Mouse (Mus musculus): ENCODE data around the gene Ston1. TPM values are rescaled to one million over a fixed set of nuclear protein-coding genes. Genes with fewer than 3 reads are reported as not detected.

The Ston1 gene
- 1.2 and 1.4 TPM in 2 replicates for polyA plus RNA-seq (2016; fragmentation: Nextera tagmentation; extraction: Ambion mirVana)

DNA sequence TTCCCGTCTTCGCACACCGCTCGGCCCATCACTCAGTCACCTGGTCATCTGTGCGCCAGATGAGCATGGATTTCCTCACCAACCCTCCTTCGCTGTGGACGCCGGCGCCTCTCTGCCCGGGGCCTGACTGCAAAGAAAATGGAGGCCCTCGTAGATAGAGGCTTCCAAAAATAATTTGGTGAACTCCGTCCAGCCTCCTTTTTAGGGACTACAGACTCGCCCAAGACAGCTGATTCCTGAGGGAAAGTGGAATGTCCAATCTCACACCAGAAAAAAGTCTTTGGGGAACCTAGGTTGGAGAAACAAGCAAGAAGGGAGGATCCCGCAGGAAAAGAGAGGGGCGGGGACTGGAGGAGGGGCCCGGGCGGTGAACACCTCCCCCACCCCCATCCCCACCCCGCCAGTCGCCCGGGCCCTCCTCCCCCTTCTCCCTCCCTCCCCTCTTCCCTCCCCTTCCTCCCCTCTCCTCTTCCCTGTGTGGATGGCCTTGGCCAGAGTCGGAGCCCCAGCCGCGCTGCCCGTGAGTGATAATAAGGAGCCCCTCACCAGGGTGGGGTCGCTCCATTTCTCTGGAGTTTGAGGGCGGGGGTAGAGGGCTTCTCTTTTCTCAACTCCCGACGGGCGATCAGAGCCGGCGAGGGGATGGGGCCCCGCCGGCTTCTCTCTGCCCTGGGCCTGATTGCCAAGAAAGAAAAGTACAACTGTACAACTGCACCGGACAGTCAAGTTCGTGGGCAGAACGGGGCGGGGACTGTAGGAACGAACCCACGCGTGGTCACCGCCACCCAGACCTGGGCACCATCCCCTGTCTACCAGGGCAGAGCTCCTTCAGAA lies at the start of gene Ston1:
Gene Ston1 (plus strand): TSS at position 463 of the 834 bp plus-strand sequence.
- no peaks in the 10 kb centered on the region for H3K36me3 ChIP-seq (replicated peaks)
- no peaks in the 10 kb centered on the region for H3K9me3 ChIP-seq
- peak; percentile 82 for DNase-seq (ENCODE audit: extremely low spot score, low spot score)
- peak within 1 kb of the TSS; percentile 66 for H3K4me3 ChIP-seq
- under 1% methylated on average over 40 of the region's 41 CpGs for WGBS
- H3K27me3 ChIP-seq (ENCODE audit: poor library complexity, severe bottlenecking) = no peaks in the 10 kb centered on the region
- H3K27ac ChIP-seq = peak within 1 kb of the TSS; percentile 88
- H3K4me1 ChIP-seq = peaks cover 36% of the 10 kb centered on the region

DNA sequence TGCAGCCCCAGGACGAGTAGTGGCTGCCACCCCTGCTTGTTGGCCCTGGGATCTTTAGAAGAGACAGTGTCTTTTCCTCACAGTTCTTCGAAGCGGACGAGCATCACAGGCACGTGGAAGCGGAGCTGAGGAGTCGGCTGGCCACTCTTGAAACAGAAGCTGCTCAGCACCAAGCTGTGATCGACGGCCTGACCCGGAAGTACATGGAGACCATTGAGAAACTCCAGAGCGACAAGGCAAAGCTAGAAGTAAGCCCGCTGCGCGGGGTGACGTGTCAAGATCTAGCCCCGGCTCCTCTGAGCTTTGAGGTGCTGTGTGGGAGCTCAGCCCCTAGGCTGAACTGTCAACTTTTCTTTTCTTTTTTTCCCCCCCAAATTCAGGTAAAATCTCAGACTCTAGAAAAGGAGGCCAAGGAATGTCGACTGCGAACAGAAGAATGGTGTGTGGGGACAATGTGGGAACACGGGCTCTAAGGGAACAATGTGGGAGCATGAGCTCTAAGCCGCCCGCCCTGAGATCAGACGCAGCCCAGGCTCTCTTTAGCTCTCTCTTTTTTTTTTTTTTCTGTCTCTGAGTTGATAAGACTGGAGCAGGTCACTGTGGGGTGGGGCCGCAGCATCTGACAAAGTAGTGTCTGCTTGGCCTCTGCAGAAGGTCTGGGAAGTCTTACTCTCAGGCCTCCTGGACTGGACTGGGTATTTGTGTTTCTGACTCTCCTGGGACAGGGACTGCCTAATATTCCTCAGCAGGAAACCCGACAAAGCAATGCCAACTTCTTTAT lies 47.9 kb upstream of the Ston1 start:
- Histone ChIP-seq H3K9me3 (no peaks in the 10 kb centered on the region), H3K27ac (no peak overlapping the region), H3K4me3 (no peak overlapping the region), H3K4me1 (peaks cover 13% of the 10 kb centered on the region), H3K27me3 (ENCODE audit: poor library complexity, severe bottlenecking) (no peaks in the 10 kb centered on the region), H3K36me3 (replicated peaks) (peaks cover 34% of the 10 kb centered on the region)
- no peak for DNase-seq (ENCODE audit: extremely low spot score, low spot score)
- 85% methylated on average over 24 of the region's 24 CpGs for WGBS

DNA sequence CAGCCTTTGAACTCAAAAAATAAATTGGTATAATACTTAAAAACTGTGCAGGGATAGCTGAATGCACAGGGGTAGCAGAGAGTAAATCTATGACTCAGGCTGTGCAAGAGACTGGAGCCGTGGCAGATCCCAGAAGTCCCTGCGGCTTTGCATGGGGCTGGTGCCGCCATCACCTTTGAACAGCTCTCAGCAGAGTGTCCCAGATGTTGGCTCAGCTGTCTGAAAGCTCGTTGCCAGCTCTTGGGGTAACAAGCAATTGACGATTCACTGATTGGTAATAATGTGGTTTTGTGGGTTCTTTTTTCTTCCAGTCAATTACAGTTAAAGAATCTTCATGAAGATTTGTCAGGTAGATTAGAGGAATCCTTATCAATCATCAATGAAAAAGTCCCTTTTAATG lies 47.1 kb upstream of the Ston1 start:
- Histone ChIP-seq H3K36me3 (replicated peaks) (peaks cover 36% of the 10 kb centered on the region), H3K9me3 (no peaks in the 10 kb centered on the region), H3K27me3 (ENCODE audit: poor library complexity, severe bottlenecking) (no peaks in the 10 kb centered on the region), H3K4me3 (no peak overlapping the region), H3K4me1 (peaks cover 13% of the 10 kb centered on the region), H3K27ac (no peak overlapping the region)
- DNase-seq (ENCODE audit: extremely low spot score, low spot score) = no peak
- 79% methylated on average over 5 of the region's 5 CpGs for WGBS

DNA sequence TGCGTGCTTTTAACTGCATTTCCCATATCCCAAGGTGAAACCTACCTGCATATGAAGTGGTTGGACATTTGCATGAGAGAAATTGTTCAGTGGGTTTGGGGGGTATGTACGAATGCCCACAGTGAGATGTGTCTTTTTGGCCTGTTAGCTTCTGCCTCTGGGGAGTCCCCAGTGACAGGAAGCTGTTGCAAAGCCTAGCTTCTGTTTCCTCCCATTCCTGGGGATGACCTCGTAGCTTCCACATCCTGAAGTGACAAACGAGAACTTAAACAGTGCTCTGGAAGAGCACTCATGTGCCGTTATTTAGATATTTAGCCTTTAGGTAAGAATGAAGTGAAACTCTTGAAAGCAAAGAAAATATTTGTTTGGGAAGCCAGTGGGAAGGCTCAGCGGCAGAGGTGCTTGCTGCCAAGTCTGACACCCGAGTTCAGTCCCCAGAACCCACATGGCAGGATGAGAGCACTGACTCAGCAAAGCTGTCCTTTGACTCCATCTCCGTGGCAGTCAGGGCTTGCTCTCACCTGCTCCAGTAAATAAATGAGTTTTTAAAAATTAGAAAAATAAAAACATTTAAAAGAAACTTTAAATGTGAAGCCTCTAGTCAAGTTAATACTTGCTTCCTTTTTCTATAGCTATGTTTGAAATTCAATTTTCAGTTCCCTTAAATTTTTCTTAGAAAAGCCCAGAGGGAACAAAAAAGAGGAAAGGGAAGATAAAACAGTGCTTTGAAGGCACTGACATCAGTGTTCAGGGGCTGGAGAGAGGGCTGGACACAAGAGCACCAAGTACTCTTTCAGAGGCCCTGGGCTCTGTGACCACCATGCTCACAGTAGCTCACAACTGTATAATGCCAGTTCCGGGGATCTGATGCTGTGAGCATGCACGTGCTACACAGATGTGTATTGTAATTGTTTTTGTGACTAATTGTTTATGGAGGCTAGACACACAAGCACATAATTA lies 46.2 kb upstream of the Ston1 start:
- WGBS = 77% methylated on average over 10 of the region's 10 CpGs
- no peak overlapping the region for H3K4me3 ChIP-seq
- DNase-seq (ENCODE audit: extremely low spot score, low spot score) = no peak
- peaks cover 13% of the 10 kb centered on the region for H3K4me1 ChIP-seq
- peaks cover 39% of the 10 kb centered on the region for H3K36me3 ChIP-seq (replicated peaks)
- no peak overlapping the region for H3K27ac ChIP-seq
- no peaks in the 10 kb centered on the region for H3K27me3 ChIP-seq (ENCODE audit: poor library complexity, severe bottlenecking)
- H3K9me3 ChIP-seq = no peaks in the 10 kb centered on the region

DNA sequence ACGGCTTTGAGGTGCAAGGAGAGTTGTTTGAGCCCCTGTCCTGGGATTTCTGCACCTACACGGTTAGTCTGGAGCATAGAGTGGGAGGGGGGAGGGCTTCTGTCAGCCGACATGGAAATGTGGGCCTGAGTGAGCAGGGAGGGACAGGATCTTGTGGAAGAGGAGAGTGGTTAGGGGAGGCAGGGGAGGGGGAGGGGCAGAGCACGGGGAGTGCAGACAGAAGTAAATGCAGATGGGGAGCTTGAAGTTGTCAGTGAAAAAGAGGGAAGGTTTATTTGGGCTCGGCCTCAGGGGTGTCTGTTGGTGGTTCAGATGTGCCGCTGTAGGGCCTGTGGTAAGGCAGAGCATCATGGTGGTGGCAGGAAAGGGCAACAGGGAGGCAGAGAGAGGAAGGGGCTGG lies 44.9 kb upstream of the Ston1 start:
- Histone ChIP-seq H3K4me1 (peaks cover 13% of the 10 kb centered on the region), H3K27ac (peak overlapping the region; percentile 21; the same call in 1 of the 2 replicates), H3K27me3 (ENCODE audit: poor library complexity, severe bottlenecking) (no peaks in the 10 kb centered on the region), H3K4me3 (no peak overlapping the region), H3K9me3 (no peaks in the 10 kb centered on the region), H3K36me3 (replicated peaks) (peaks cover 47% of the 10 kb centered on the region)
- no peak for DNase-seq (ENCODE audit: extremely low spot score, low spot score)
- WGBS = 25% methylated on average over 6 of the region's 6 CpGs

DNA sequence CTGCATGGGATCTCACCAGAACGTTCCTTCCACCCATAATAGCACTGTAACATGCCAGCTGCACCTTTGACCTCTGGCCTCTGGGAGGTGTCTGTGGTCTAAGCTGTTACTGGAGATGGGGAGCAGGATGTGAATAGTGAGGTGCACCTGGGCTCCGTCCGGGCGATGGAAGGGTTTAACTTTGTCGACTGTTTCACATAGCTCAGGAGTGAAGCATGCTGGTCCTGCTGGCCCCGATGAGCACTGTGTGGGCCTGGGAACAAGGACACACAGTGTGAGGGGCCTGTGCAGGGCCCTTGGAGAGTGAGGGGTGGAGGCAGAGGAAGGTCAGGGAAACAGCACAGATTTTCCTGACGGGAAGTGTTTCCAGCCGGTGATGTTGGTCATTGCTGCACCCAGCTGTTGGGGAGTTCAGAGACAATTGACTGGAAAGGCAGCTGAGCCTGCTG lies 44.5 kb upstream of the Ston1 start:
- H3K36me3 ChIP-seq (replicated peaks) = peaks cover 42% of the 10 kb centered on the region
- H3K9me3 ChIP-seq = no peaks in the 10 kb centered on the region

DNA sequence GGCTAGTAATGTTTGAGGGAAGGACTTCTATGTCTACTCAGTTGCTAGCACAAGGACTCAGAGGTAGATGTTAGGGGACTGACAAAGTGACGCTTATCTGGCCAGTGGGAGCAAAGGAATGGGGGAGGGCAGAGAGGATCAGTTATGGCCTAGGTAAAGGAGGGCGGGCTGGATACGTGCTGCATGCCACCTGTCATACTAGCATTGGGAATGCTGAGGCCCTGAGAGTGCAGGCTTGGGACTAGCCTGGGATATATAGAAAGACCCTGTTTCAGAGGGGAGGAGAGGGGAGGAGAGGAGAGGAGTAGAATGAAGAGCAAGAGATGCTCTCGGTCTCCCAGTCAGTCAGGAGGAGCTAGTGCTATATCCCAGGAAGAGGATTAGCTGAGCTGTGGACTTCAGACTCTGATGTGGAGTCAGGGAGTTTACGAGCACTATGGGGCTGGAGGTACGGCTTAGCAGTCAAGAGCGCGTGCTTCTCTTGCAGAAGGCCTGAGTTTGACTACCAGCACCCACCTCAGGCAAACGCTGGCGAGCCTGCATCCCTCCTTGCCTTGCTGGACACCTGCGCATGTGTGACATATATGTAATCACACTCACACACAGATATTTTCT lies 43.9 kb upstream of the Ston1 start:
- no peak for DNase-seq (ENCODE audit: extremely low spot score, low spot score)
- Histone ChIP-seq H3K4me3 (no peak overlapping the region), H3K27me3 (ENCODE audit: poor library complexity, severe bottlenecking) (no peaks in the 10 kb centered on the region), H3K36me3 (replicated peaks) (peaks cover 39% of the 10 kb centered on the region), H3K4me1 (peaks cover 18% of the 10 kb centered on the region), H3K9me3 (no peaks in the 10 kb centered on the region), H3K27ac (no peak overlapping the region)
- 87% methylated on average over 11 of the region's 11 CpGs for whole genome bisulfite sequencing

More for the DNA sequence above, 44.5 kb upstream of the Ston1 start:
- Histone ChIP-seq H3K27ac (peak overlapping the region; percentile 21; the same call in 1 of the 2 replicates), H3K4me1 (peaks cover 14% of the 10 kb centered on the region), H3K27me3 (ENCODE audit: poor library complexity, severe bottlenecking) (no peaks in the 10 kb centered on the region), H3K4me3 (no peak overlapping the region)
- no peak for DNase-seq (ENCODE audit: extremely low spot score, low spot score)
- WGBS = 48% methylated on average over 8 of the region's 8 CpGs

DNA sequence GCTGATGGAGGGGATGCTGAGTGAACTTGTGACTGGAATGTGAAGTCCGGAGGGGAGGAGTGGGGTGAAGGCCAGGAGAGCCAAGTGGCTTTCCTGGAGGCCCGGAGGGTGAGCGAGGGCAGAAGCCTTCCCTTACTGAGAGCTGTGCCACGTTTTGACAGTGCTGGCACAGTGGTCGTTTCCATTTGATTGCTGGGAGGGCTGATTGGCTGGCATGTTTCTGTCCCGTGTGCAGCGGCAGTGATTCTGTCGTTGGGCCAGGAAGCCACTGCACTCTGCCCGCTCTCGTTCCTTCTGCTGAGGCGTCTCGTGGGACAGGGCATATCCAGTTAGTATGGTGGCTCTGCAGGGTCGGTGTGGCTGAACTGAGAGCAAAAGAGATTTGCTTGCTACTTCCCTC lies 41.3 kb upstream of the Ston1 start:
- H3K36me3 ChIP-seq (replicated peaks) = peaks cover 34% of the 10 kb centered on the region
- no peak overlapping the region for H3K4me3 ChIP-seq
- DNase-seq (ENCODE audit: extremely low spot score, low spot score) = no peak
- 90% methylated on average over 13 of the region's 13 CpGs for WGBS
- H3K27ac ChIP-seq = no peak overlapping the region
- H3K9me3 ChIP-seq = no peaks in the 10 kb centered on the region
- peaks cover 19% of the 10 kb centered on the region for H3K4me1 ChIP-seq
- no peaks in the 10 kb centered on the region for H3K27me3 ChIP-seq (ENCODE audit: poor library complexity, severe bottlenecking)

DNA sequence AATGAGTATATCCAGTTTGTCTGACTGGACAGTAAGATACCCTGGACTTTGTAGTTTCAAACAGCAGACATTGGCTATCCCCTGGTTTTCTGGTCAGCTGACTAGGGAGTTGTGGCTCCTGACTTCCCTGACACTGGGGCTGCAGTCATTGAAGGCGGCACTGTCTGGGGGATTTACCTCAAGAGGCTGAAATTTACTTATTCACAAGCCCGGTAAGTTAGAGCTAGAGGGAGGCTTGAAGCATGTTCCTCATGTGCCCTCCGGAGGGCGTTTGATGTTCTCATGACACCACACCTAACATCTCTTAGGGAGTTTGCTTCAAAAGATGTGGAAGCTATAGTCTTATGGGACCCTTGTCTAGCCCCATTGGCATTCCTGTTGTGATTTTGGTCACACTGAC lies 40.8 kb upstream of the Ston1 start:
- WGBS = 81% methylated on average over 4 of the region's 4 CpGs
- H3K4me3 ChIP-seq = no peak overlapping the region
- DNase-seq (ENCODE audit: extremely low spot score, low spot score) = no peak

DNA sequence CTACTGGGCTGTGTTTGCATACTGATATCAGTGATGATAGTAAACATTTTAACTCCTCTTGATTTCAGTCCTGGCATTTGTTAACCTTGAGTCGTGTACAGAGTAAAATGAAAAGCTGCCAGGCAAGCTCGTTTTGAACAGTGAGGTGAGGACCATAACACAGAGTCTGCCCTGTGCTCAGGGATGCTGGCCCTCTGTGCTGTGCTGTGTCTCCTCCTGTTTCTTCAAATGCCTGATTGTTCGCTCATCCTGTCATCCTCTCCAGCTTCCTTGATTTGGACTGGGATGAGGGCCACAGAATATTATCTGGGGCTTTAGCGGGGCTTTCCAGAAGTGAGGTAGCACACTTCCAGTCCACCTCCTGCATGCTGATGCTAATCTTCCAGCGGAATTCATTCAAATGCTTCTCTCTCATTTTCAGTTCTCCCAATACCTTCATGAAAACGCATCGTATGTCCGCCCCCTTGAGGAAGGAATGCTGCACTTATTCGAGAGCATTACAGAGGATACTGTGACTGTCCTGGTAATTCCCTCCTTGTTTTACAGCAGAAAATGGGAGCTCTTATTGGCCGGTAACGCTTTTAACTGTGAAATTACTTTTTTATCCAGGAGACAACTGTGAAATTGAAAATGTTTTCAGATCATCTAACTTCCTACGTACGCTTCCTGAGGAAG lies 39.2 kb upstream of the Ston1 start:
- 37% methylated on average over 13 of the region's 13 CpGs for WGBS
- Histone ChIP-seq H3K27me3 (ENCODE audit: poor library complexity, severe bottlenecking) (no peaks in the 10 kb centered on the region), H3K27ac (no peak overlapping the region), H3K4me1 (0 out of 2 replicates have a peak, but pooled peaks cover 7% of the 10 kb centered on the region), H3K9me3 (no peaks in the 10 kb centered on the region), H3K4me3 (no peak overlapping the region), H3K36me3 (replicated peaks) (peaks cover 53% of the 10 kb centered on the region)
- peak; percentile 69 for DNase-seq (ENCODE audit: extremely low spot score, low spot score)

More for the DNA sequence above, 40.8 kb upstream of the Ston1 start:
- Histone ChIP-seq H3K9me3 (no peaks in the 10 kb centered on the region), H3K27ac (no peak overlapping the region), H3K4me1 (peaks cover 19% of the 10 kb centered on the region), H3K27me3 (ENCODE audit: poor library complexity, severe bottlenecking) (no peaks in the 10 kb centered on the region), H3K36me3 (replicated peaks) (peaks cover 39% of the 10 kb centered on the region)

DNA sequence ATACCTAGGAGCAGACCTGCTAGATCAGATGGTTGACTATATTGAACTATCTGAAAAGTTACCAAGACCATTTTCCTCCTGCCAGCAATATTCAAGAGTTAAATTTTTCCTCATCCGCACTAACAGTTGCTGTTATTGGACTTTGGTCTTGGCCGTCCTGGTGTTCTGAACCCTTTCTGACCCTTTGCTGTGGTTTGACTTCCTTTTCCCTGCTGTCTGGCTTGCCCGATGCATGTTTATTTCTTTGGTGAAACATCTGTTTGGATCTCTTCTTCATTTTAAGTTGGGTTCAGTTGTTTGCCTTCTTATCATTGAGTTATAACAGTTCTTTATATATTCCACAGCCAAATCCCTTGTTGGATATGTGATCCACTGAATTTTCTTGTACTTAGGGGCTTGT lies 33.9 kb upstream of the Ston1 start:
- H3K27ac ChIP-seq = no peak overlapping the region
- H3K4me3 ChIP-seq = no peak overlapping the region
- H3K27me3 ChIP-seq (ENCODE audit: poor library complexity, severe bottlenecking) = no peaks in the 10 kb centered on the region
- 0 out of 2 replicates have a peak, but pooled peaks cover 1% of the 10 kb centered on the region for H3K4me1 ChIP-seq
- peaks cover 49% of the 10 kb centered on the region for H3K36me3 ChIP-seq (replicated peaks)
- no peak for DNase-seq (ENCODE audit: extremely low spot score, low spot score)
- 90% methylated on average over 3 of the region's 3 CpGs for WGBS
- H3K9me3 ChIP-seq = no peaks in the 10 kb centered on the region
